ENCODE assay signal across 26 mouse cellular contexts in genomic region chr5:58294903-58295302, GRCm38 (mm10).
DNase-seq lines count a peak whose midpoint lies in the region; ATAC-seq and TF ChIP-seq lines count a peak whose summit lies in the region.
"Had no signal": no experiment of that assay in that cellular context is flagged by ENCODE, and none has a peak within 500 bp of the region (broad histone marks: within the 10 kb centered on the region; RNA-seq: fewer than 3 reads in every experiment).

No protein-coding gene starts in this region.

- H3K36me3 ChIP-seq in midbrain, embryonic 14.5 days (ENCODE audit: control insufficient read depth, insufficient read depth, low read length), result no peaks in the 10 kb centered on the region
- H3K36me3 ChIP-seq in lung, postnatal 0 days (ENCODE audit: insufficient read depth, low read length), result no peaks in the 10 kb centered on the region
- H3K36me3 ChIP-seq: embryonic facial prominence, embryonic 10.5 days; embryonic facial prominence, embryonic 12.5 days; forebrain, embryonic 10.5 days; forebrain, embryonic 12.5 days; G1E had no signal

- H3K4me1 ChIP-seq in midbrain, embryonic 14.5 days (ENCODE audit: control insufficient read depth, insufficient read depth, low read length), result no peaks in the 10 kb centered on the region
- no peaks in the 10 kb centered on the region for H3K4me1 ChIP-seq in lung, postnatal 0 days (ENCODE audit: insufficient read depth, low read depth, low read length)
- no peaks in the 10 kb centered on the region for H3K4me1 ChIP-seq in cerebellum, adult 2 months (ENCODE audit: control insufficient read depth, insufficient read depth, low read length)
- H3K4me1 ChIP-seq: embryonic facial prominence, embryonic 10.5 days; embryonic facial prominence, embryonic 12.5 days; forebrain, embryonic 10.5 days; forebrain, embryonic 12.5 days had no signal

- no peak overlapping the region for H3K27ac ChIP-seq in midbrain, embryonic 14.5 days (replicated peaks; ENCODE audit: low read depth, low read length)
- no peak overlapping the region for H3K27ac ChIP-seq in lung, postnatal 0 days (ENCODE audit: low read length)
- H3K27ac ChIP-seq in cerebellum, adult 2 months (ENCODE audit: insufficient read depth, low read length), result no peak overlapping the region
- H3K27ac ChIP-seq: embryonic facial prominence, embryonic 10.5 days; embryonic facial prominence, embryonic 12.5 days; forebrain, embryonic 10.5 days; forebrain, embryonic 12.5 days had no signal

- no peak for TF ChIP-seq CTCF in lung, postnatal 0 days (IDR thresholded peaks at IDR 0.05)
- TF ChIP-seq CTCF in cerebellum, adult 2 months (IDR thresholded peaks at IDR 0.05; ENCODE audit: borderline replicate concordance, insufficient read depth, low read depth, low read length), result no peak

- H3K27me3 ChIP-seq in midbrain, embryonic 14.5 days (ENCODE audit: control insufficient read depth, insufficient read depth, low read length), result no peaks in the 10 kb centered on the region
- no peaks in the 10 kb centered on the region for H3K27me3 ChIP-seq in lung, postnatal 0 days (replicated peaks; ENCODE audit: insufficient read depth, low read length)
- H3K27me3 ChIP-seq in cerebellum, adult 2 months (ENCODE audit: control insufficient read depth, insufficient read depth, low read length), result no peaks in the 10 kb centered on the region
- H3K27me3 ChIP-seq: CH12.LX; embryonic facial prominence, embryonic 12.5 days; forebrain, embryonic 12.5 days had no signal

- TF ChIP-seq EP300 in lung, postnatal 0 days (IDR thresholded peaks at IDR 0.05), result no peak

- 95% methylated on average over 3 of the region's 3 CpGs for WGBS in midbrain, embryonic 14.5 days
- WGBS in lung, postnatal 0 days, result 77% methylated on average over 3 of the region's 3 CpGs
- 90% methylated on average over 3 of the region's 3 CpGs for WGBS in cerebellum, adult 2 months

- H3K9ac ChIP-seq in midbrain, embryonic 14.5 days (replicated peaks; ENCODE audit: low read length), result no peak overlapping the region
- no peak overlapping the region for H3K9ac ChIP-seq in lung, postnatal 0 days (replicated peaks; ENCODE audit: low read depth)
- H3K9ac ChIP-seq: embryonic facial prominence, embryonic 12.5 days; forebrain, embryonic 12.5 days had no signal

- H3K4me3 ChIP-seq in midbrain, embryonic 14.5 days (replicated peaks; ENCODE audit: low read depth, low read length), result no peak overlapping the region
- no peak overlapping the region for H3K4me3 ChIP-seq in lung, postnatal 0 days (ENCODE audit: low read depth, low read length)
- H3K4me3 ChIP-seq in cerebellum, adult 2 months (replicated peaks; ENCODE audit: insufficient read depth, low read depth, low read length), result no peak overlapping the region
- H3K4me3 ChIP-seq: embryonic facial prominence, embryonic 10.5 days; embryonic facial prominence, embryonic 12.5 days; forebrain, embryonic 10.5 days; forebrain, embryonic 12.5 days had no signal

- no peaks in the 10 kb centered on the region for H3K9me3 ChIP-seq in midbrain, embryonic 14.5 days (ENCODE audit: control insufficient read depth, low read length)
- no peaks in the 10 kb centered on the region for H3K9me3 ChIP-seq in lung, postnatal 0 days (ENCODE audit: low read length)
- H3K9me3 ChIP-seq: embryonic facial prominence, embryonic 10.5 days; embryonic facial prominence, embryonic 12.5 days; forebrain, embryonic 10.5 days; forebrain, embryonic 12.5 days; G1E had no signal

- no peak overlapping the region for H3K4me2 ChIP-seq in midbrain, embryonic 14.5 days (ENCODE audit: low read length)
- H3K4me2 ChIP-seq in lung, postnatal 0 days (replicated peaks; ENCODE audit: low read depth, low read length), result no peak overlapping the region
- H3K4me2 ChIP-seq: embryonic facial prominence, embryonic 12.5 days; forebrain, embryonic 12.5 days had no signal

- no peak for TF ChIP-seq POLR2A in cerebellum, adult 2 months (IDR thresholded peaks at IDR 0.05; ENCODE audit: borderline replicate concordance, insufficient read depth, low read length)

- DNase-seq in midbrain, embryonic 14.5 days, result no peak
- no peak for DNase-seq in lung, postnatal 0 days (ENCODE audit: low spot score)
- DNase-seq in cerebellum, adult 2 months, result no peak
- DNase-seq: adrenal gland, adult 8-10 months; adrenal gland, postnatal 14 days; adrenal gland, postnatal 36 days; B cell, adult 2 months; cerebellum, adult 11-12 months; cerebellum, adult 8-10 months; cerebellum, adult 9-11 months; cerebellum, postnatal 14 days; cerebellum, postnatal 36 days had no signal

- peak; percentile 78 for ATAC-seq in common myeloid progenitor, adult 5-6 weeks (replicated peaks; ENCODE audit: low read depth, poor library complexity, severe bottlenecking)
- peak; percentile 29 to 73; a peak in 3 of 4 replicates for ATAC-seq in hematopoietic stem cell, adult 5-6 weeks (replicated peaks in 1 of 2; ENCODE audit: insufficient read depth in 1 of 2, low FRiP score in 2 of 2, low TSS enrichment in 1 of 2, low read depth in 1 of 2, poor library complexity in 2 of 2, severe bottlenecking in 2 of 2)
- ATAC-seq in megakaryocyte progenitor cell, adult 5-6 weeks (replicated peaks; ENCODE audit: poor library complexity), result peak; percentile 88
- no peak for ATAC-seq in midbrain, embryonic 14.5 days (ENCODE audit: low FRiP score, low TSS enrichment)
- no peak for ATAC-seq in lung, postnatal 0 days
- ATAC-seq: activated CD4-positive, CD25-positive, alpha-beta regulatory T cell, adult 4 months; CD4-positive, CD25-positive, alpha-beta regulatory T cell, adult 4 months; forebrain, embryonic 14.5 days; forebrain, embryonic 16.5 days; Patski had no signal

Comparison
In these comparisons a context has a peak if more than half of its experiments do, and no peak if none do; other contexts are left out.
1. ATAC-seq: peak in common myeloid progenitor, adult 5-6 weeks (single experiment), hematopoietic stem cell, adult 5-6 weeks (2 of 2) and megakaryocyte progenitor cell, adult 5-6 weeks (single experiment); none in midbrain, embryonic 14.5 days (single experiment) and lung, postnatal 0 days (single experiment).